Mouse (Mus musculus): ENCODE data around the gene Gm11114. TPM values are rescaled to one million over a fixed set of nuclear protein-coding genes. Genes with fewer than 3 reads are reported as not detected.

Gene Gm11114
- polyA plus RNA-seq, 1 experiment from 2014 or later = not detected

Other genes starting within 250 kb of the Gm11114 start
- gene Tent5a, start 14.6 kb downstream of the Gm11114 start, polyA plus RNA-seq (2015; fragmentation: Nextera tagmentation; extraction: Ambion mirVana) = 33.3 and 36.9 TPM in 2 replicates